Mouse (Mus musculus): ENCODE measurements around the gene Cnr2.

Gene Cnr2

DNA sequence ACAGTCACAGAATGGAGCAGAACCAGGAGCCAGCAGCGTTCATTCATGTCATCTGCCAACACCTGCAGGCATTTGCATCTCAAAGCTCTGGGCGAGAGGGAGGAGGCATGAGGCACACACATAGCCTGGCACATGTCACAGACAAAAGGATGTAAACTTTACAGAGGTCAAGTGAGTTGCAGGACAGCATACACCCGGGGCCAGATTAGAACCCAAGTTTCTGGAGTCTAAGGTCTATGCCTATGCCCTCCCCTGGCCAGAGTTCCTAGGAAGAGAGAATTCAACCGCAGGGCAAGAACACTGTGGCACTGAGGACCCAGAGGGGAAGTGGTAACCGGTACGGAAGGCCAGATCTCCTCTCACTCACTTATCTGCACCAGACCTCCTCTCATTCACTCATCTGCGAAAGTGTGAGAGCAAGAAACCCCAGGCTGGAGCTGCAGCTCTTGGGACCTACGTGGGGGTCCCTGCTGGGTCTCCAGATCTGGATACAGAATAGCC, at the start of gene Cnr2:
Gene Cnr2, plus strand, starts transcription at position 324 of the 501 bp plus-strand sequence.
- DNase-seq (ENCODE audit: low read depth): no peak

DNA sequence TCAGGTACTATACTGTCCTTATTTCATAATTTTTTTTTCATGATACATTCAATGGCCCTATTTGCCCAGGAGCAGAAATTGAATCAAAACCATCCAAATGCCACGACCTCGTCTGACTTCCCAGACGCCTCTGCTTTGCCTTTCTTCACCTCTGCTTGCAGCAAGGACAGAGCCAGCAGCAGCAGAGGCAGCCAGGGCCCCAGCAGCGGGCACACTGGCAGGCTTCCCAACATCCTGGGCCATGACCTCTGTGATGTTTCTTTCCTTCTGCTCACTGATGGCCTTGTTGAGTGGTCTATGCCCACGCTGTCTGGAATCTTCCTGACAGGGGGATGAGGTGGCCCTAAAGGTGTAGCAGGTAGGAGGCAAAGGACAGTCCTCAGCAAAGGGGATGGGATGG, 47.6 kb upstream of the Cnr2 start:
- no peak for DNase-seq (ENCODE audit: low read depth)

DNA sequence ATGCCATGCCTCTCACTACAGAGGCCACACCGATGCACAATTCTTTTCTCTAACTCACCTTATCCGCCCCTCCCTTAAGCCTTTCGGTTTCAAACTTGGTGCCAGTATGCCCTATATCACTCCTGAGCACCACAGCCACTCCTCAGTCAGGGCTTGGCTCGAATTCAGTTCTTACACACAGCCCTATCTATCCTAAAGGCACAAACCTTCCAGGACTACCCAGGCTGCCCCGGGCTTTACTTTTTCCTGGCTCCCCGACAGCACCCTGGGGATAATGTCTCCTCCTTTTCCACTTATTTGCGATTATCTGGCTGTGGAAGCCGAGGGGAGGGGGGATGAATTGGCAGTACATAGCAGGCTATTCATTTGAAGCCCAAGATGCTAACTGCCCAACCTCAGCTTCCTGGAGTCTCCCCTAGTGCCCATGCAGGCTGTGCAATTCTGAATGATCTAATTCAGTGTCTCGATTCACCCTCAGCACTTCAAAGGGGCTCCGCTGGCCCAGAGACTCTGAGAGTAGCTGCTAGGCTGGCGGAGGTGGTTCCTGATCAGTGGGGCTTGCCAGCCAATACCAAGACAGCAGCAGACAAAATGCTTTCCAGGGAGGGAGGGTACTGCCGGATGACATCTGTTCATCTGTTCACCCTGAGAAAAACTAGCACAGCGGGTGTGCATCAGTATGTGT, 44.6 kb upstream of the Cnr2 start:
- DNase-seq (ENCODE audit: low read depth): no peak

DNA sequence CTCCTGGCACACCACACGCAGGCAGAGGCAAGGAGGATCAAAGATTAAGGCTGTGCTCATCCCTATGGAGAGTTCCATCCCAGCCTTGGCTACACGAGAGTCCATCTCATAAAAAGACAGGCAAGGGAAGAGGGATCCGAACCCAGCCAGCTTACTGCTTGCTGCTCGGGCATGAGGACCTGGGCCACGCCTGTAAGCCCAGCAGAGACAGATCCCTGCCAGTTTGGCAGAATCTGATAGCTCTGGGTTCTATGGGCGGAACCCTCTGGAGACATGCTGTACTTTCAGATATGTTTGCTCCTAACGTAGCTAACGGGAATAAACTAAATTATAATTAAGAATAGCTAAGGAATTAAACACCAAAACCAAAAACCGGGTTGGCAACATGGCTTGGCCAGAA, 43.3 kb upstream of the Cnr2 start:
- no peak for DNase-seq (ENCODE audit: low read depth)

DNA sequence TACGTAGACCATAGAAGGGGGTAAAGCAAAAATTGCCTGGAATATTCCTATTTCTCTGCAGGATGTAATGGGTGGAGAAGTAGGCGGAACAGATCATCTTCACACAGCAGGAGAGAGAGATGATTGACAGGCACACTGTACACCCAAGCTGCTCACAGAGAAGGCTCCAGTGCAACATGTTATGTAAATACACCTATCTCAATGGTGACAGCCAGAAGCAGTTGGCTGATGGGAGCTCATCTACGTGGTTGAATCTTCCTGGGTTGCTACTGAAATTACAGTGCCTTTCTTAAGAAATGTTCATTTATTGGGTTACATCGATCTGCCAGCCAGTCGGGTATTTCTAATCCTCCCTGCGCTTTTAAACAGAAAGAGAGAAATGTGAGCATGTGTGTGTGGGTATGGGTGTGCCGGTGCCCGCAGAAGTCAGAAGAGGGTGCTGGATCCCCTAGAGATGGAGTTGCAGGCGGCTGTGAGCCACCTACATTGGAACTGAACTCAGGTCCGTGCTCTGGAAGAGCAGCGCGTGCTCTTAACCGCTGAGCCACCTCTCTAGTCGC, 41.1 kb upstream of the Cnr2 start:
- no peak for DNase-seq (ENCODE audit: low read depth)

DNA sequence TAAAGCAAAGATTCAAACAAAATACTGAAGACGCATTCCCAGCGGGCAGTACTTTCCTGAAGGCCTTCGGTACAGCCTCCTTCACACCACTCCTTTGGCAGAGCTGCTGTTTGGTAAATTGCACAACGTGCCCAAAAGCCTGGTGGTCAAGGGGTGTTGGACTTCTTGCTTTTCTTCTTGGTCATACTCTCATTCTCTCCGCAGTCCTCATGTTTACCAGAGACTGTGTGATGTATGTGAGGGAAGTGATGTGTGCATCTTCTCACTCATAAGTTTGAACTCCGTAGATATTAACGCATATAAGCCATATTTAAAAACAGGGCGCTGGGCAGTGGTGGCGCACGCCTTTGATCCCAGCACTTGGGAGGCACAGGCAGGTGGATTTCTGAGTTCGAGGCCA, 40.6 kb upstream of the Cnr2 start:
- DNase-seq (ENCODE audit: low read depth): no peak

DNA sequence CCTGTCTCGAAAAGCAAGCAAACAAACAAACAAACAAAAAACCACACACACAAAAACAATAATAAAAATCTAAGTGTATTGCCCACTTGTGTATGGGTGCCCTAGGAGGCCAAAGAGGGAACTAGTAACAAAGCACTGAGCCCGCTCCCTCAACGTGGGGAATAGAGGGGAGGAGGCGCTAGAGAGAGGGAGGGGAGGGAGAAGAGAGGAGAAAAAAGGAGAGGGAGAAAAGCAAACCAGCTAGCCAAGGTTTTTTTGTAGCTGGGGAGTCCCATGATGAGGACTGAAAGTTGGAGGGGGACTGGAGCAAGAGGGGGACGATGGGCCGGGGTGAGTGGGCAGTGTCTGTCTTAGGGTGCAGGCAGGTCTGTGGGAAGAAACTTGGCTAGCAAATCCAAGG, 40.1 kb upstream of the Cnr2 start:
- DNase-seq (ENCODE audit: low read depth): no peak

DNA sequence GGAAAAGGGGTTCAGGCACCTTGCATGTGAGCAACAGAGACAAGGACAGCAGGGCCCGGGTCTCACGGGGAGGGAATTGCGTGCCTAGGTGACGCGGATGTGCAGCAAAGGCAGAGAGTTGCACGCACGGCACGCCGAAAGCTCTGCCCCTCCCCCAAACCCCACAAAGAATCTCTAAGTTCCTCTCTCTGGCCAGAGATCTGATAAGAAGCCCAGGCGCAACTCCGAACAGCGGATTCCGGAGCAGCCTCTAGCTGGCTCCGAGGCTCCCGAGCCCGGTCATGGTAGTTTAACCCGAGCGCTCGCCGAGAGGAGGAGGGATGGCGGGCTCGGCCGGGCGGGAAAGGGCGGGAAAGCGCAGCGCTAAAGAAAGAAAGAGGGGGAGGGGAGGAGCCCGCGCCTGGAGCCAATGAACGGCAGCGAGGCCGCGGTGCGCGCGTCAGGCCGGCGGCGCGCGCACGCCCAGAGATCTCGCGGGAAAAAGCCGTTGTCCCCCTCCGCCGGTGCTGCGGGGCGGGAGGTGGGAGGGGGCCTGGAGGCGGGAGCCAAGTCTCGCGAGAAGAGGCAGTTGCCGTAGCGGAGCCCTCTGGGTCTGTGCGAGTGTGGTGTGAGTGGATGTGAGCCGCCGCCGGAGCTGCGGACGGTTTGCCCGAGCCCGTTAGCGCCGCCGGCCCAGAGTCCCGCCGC, 39.5 kb upstream of the Cnr2 start, which contains the start of gene Srsf10:
Gene Srsf10, plus strand, starts transcription at position 212 of the 687 bp plus-strand sequence.
- DNase-seq (ENCODE audit: low read depth): peak; percentile 92

DNA sequence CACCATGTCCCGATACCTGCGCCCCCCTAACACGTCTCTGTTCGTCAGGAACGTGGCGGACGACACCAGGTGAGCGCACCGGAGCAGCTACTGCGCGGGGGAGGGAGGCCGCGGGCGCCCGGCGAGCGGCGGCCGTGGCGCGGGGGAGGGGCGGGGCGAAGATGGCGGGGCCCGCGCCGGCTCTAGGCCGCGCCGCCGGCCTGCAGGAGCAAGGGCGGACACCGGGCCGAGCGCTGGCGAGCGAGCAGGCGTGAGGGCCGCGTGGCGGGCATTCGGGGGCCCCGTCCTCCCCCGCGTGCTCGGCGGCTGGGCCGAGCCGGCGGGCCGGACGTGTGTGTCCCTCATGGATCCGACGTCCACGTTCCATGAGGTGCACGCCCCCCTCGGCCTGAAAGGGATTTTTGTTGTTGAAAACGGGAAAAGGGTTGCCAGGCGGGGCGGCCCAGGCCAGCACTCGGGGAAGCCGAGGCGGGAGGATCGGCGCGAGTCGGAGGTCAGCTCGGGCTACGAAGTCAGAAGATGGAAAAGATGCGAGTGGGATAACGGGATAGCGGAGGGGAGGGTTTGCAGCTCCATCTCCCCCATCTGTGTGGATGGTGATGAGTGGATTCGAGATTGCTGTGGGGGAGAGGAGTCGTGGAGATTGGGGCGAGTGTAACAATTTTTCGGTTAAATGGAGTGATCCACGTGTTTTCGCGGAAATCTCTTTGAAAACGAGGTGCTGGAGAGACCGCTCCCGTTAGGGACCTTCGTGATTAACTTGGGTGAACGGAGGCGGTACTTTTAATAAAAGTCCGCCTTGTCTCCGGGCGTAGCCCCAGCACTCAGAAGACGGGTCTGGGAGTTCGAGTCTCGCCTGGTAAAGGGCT, 38.7 kb upstream of the Cnr2 start:
- no peak for DNase-seq (ENCODE audit: low read depth)

DNA sequence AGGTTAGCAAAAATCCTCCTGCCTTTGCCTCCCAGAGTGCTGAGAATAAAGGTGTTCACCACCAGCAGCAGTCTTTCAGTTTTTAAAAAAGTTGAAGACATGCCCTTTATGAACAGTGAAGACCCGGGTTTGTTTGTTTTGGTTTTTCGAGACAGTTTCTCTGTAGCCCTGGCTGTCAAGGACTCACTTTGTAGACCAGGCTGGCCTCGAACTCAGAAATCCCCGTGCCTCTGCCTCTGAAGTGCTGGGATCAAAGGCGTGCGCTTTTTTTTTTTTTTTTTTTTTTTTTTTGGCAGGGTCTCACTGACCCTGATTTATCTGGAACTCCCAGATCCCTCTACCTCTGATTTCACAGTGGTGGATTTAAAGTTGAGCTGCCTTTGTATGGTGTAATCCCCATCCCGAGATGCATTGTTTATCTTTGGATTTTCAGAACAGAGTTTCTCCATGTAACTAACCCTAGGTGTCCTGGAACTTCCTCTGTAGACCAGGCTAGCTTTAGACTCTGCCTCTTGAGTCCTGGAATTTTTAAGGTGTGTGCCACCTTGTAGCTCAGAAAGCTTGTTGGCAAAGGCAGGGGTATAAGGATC, 37.5 kb upstream of the Cnr2 start:
- no peak for DNase-seq (ENCODE audit: low read depth)

DNA sequence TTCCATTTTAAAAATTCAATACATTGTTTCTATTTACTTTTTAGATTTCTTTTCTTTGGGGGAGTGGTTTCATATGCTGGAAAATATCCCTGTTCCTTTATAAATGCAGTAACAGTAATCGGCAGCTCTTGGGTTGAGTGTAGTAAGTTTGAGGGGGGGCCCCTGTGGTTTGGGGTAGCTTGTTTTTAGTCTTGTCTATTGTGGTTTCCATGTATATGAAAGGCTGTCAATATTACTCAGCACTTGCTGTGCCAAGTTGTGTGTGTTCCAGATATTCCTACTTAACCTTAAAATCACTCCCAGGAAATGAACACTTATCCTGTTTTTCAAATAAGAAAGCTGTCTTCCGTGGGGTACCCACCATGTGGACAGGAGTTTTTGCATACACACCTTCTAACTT, 26.2 kb upstream of the Cnr2 start:
- no peak for DNase-seq (ENCODE audit: low read depth)

DNA sequence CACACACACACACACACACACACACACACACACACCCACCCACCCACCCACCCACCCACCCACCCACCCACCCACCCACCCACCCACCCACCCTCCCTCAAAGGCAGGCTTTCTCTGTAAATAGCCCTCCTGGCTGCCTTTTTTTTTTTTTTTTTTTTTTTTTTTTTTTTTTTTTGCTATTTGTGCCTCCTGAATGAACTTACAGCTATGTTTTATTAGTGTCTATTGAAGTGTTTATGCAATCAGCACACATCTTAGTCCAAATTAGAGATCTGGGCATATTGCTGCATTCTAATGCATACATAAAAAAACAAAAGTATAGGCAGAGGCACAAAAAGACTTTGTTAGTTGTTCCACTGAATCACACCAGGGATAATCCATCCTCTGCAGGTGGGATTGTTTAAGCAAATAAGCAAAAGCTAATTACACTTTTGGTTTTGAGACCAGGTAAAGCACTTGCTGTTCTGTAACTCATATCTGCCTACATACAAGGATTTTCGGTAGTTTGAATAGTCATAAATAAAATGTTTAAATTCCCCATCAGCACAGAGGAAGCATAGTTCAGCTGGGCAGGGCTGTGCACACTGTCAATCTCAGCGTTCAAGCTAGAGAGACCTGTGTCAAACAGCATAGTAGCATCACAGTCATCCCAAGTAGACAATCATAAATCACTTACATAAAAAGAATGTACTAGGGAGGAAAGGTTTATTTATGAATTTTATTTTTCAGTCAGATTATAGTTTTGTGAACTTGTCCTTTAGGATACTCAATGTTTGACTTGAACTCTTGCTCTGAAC, 24.8 kb upstream of the Cnr2 start:
- no peak for DNase-seq (ENCODE audit: low read depth)

DNA sequence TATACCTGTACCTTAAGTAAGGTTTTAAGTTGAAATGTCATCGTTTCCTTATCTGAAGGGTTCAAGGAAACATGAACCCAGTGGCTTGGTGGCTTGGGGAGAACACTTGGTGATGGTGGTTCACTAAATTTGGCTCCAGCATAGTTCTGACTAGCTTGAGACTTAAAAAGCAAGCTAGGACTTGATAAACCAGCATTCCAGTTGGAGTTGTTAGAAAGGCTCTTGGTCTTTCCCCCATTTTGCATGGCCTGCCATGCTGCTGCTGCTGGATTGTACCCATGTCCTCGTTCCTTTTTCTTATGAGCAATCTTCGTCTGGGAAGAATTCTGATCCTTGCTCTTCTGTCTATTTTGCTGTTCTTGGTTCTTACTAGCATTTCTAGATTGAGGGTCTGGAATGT, 23.2 kb upstream of the Cnr2 start:
- DNase-seq (ENCODE audit: low read depth): no peak

DNA sequence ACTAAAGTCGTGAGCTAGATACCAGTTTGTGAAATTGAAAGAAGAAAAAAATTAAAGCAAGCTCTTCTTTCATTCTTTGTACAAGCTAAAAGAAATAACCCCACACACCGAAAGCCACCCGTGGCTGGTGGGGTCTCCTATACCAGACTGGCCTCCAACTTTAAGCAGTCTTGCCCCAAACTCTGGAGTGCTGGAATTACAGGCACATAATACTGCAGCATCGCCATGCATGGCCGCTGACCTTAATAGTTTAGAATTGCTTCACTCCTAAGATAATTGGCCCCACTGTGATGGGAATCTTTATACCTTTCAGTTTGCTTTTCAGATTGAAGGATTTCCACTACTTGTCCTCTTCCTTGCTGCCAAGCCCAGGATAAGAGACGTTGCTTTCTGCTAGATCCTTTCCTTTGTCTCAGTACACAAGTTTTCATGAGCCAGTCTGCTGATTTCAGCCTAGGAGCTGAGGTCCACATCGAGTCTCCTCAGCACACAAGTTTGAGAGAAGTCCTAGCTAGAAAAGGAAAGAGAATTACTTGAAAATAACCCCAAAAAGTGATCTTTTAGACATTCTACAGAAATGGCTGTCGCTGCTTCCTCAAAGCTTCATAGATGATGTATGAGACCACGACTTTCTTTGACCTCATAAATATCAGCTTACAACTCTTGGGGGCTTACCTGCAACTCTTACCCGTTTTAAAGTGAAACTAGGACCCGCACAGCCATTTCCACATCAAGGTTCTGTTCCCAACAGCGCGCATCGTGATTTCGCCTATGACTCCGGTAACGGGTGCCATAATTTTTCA, 22.4 kb upstream of the Cnr2 start:
- DNase-seq (ENCODE audit: low read depth): no peak

DNA sequence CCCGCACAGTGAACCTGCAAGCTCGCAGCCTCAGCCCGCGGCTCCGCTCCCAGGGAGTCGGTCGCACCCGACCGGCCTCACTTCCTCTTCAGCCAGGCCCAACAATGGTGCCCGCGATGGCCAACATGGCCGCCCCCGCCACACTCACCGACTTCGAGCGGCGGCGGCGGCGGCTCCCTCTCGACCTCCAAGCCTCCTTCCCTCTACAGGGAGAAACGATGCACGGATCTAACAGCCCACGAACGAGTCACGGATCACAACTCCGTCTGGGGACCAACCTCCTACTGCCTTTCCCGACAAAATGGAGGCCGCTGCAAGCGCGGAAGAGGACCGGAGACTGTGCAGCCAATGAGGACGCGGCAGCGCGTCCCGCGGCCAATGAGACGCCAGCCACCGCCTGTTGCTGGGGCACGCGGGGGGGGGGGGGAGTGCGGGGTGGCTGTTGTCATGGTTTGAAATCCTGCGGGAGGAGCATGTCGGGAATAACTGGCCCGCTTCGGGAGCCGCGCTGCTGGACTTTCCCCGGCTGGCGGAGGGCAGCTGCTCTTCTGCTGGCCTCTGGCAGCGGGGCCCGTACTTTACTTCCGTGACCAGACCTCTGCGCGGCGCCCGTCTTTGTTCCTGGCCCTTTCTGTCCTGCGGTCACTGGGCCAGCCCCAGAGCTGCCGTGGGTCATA, 21.5 kb upstream of the Cnr2 start, which contains the start of gene Pnrc2:
Gene Pnrc2, minus strand, starts transcription at position 325 of the 677 bp plus-strand sequence.
- DNase-seq (ENCODE audit: low read depth): peak; percentile 81

DNA sequence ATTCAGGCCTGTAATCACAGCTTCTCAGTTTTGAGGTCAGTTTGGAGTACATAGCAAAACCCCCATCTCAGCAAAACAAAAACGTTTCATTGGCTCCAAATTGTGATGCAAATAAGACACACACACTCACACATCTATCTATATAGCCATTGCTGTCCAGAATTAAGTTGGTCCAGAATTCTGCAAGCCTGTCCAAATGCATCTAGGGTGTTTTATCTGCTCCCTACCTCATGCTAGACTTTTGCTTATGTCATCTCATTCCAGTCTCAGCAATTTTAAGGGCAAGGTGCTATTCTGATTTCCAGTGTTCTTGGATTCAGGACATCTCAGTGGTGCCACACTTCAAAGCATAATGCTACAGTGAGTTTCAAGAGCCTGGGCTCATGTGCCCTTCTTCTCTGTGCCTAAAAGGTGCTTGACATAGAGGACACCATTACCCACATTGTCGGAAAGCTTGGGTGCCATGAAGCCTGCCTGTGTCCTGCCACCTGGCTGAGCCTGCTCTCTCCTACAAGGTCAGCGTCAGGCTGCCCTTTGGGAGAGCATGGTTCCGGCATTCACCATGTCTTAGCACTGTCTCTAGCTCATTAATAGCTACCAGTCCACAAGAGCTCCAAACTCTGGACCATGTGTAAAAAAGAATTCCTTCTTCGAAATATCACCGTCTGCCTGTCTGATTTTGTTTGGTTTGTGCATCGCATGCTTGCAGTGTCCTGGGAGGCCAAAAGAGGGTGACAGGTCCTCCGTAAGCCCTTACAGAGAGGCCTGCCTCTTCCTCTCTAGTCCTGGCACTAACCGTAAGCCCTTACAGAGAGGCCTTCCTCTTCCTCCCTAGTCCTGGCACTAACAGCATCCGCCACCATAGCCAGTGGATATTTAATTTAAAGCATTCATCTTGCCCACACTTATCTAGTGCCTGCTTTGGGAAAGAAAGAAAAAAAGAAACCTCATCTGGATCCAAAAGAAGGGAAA, 20.3 kb upstream of the Cnr2 start:
- DNase-seq (ENCODE audit: low read depth): no peak

DNA sequence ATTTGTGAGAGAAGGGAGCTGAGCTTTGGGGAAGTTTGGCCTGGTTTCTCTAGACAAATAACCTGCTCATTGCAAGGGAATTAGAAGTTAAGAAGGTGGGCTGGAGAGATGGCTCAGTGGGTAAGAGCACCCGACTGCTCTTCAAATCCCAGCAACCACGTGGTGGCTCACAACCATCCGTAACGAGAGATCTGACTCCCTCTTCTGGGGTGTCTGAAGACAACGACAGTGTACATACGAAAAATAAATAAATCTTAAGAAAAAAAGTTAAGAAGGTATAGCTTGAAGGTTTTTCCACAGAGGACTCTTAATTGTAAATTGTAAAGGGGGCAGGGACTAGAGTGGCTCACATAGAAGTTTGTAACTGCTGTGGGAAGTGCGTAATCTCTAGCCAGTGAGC, 19.6 kb upstream of the Cnr2 start:
- no peak for DNase-seq (ENCODE audit: low read depth)

DNA sequence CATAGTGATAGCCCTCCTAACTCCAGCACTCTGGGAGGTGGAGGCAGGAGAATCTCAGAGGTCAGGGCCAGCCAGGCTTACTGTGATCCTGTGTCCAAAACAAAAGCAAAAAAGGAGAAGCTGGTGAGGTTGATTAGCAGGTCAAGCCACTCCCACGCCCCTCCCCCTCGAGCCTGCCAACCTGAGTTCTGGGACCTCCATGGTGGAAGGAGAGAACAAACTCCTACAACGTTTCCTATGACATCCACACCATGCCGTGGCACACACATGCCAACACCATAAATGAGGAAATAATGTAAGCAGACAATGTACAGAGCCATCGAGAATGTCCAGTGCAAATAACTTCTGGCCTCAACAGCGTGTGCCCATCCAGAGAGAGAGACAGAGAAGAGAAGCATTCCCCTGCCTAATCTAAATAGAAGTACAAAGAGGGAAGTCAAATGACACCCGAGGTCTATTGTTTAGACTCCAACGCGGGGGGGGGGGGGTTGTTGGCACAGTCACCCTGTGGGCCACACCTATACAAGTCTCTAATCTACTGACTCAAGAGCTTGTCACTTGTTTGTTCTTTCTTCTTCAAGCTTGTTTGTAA, 19.1 kb upstream of the Cnr2 start:
- no peak for DNase-seq (ENCODE audit: low read depth)

All from c-Kit-positive CD71-negative TER-119-negative erythroid progenitor cells, embryonic 14.5 days (primary cell).